In the genomic region with DNA sequence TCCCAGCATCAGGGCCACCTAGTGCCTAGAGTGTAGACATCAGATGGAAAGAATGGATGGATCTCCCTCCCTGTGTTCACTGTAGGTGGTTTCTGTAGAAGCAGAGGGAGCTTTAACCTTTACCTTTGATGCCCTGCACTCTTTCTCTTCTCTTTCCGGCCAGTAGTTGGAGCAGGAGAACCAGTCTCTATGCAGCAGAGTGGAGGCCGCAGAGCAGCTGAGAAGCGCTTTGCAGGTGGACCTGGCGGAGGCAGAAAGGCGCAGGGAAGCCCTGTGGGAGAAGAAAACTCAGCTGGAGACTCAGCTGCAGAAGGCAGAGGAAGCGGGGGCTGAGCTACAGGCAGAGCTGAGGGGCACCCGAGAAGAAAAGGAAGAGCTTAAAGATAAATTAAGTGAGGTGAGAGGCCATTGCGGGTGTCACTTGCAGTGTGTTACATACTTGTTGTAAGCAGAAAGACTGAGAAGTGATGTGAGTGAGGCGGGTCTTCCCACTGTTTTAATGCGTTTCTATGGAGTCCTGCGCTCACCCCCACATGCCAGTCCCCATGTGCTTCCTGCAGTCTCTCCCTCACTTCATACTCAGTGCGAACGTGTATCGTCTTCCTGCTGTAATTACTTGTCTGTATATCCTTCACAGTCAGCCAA, we compare ENCODE assay signal across 19 mouse cellular contexts. TPM values are rescaled to one million over a fixed set of nuclear protein-coding genes. Genes with fewer than 3 reads are reported as not detected.
DNase-seq lines count a peak whose midpoint lies in the region; ATAC-seq and TF ChIP-seq lines count a peak whose summit lies in the region.
"Had no signal": no experiment of that assay in that cellular context is flagged by ENCODE, and none has a peak within 500 bp of the region (broad histone marks: within the 10 kb centered on the region; RNA-seq: fewer than 3 reads in every experiment).

No protein-coding gene starts in this region.

- H3K4me2 ChIP-seq in midbrain, postnatal 0 days (ENCODE audit: low read depth, low read length, poor library complexity, severe bottlenecking), result no peak overlapping the region
- H3K4me2 ChIP-seq in midbrain, embryonic 16.5 days (ENCODE audit: low read length), result no peak overlapping the region
- H3K4me2 ChIP-seq: embryonic facial prominence, embryonic 13.5 days; forebrain, embryonic 13.5 days; heart, embryonic 15.5 days; hindbrain, embryonic 13.5 days had no signal

- whole genome bisulfite sequencing in midbrain, postnatal 0 days, result 86% methylated on average over 14 of the region's 14 CpGs
- WGBS in midbrain, embryonic 16.5 days, result 79% methylated on average over 14 of the region's 14 CpGs

- peaks cover 69% of the 10 kb centered on the region for H3K36me3 ChIP-seq in midbrain, postnatal 0 days (ENCODE audit: insufficient read depth, low read length)
- peaks cover 41% of the 10 kb centered on the region for H3K36me3 ChIP-seq in midbrain, embryonic 16.5 days (ENCODE audit: control insufficient read depth, insufficient read depth, low read length)

- peak; percentile 57; the same call in 1 of the 2 replicates for ATAC-seq in frontal cortex, adult (ENCODE audit: low TSS enrichment)
- no peak for ATAC-seq in midbrain, postnatal 0 days (ENCODE audit: low FRiP score)
- ATAC-seq in midbrain, embryonic 16.5 days, result no peak
- no peak for ATAC-seq in megakaryocyte progenitor cell, adult 5-6 weeks (replicated peaks; ENCODE audit: poor library complexity)
- ATAC-seq: forebrain, embryonic 13.5 days had no signal

- H3K9me3 ChIP-seq in midbrain, postnatal 0 days (ENCODE audit: low read length), result no peaks in the 10 kb centered on the region
- H3K9me3 ChIP-seq in midbrain, embryonic 16.5 days (replicated peaks; ENCODE audit: control insufficient read depth, low read length, poor library complexity, severe bottlenecking), result no peaks in the 10 kb centered on the region
- H3K9me3 ChIP-seq: embryonic facial prominence, embryonic 13.5 days; forebrain, embryonic 13.5 days; heart, embryonic 15.5 days; hindbrain, embryonic 13.5 days had no signal

- H3K4me1 ChIP-seq in midbrain, postnatal 0 days (ENCODE audit: insufficient read depth, low read length), result no peaks in the 10 kb centered on the region
- H3K4me1 ChIP-seq in midbrain, embryonic 16.5 days (ENCODE audit: control insufficient read depth, insufficient read depth, low read length), result no peaks in the 10 kb centered on the region
- H3K4me1 ChIP-seq: embryonic facial prominence, embryonic 13.5 days; forebrain, embryonic 13.5 days; heart, embryonic 15.5 days; hindbrain, embryonic 13.5 days had no signal

- H3K27ac ChIP-seq in midbrain, postnatal 0 days (ENCODE audit: low read depth, low read length), result no peak overlapping the region
- H3K27ac ChIP-seq in midbrain, embryonic 16.5 days (ENCODE audit: low read length), result no peak overlapping the region
- H3K27ac ChIP-seq: embryonic facial prominence, embryonic 13.5 days; forebrain, embryonic 13.5 days; heart, embryonic 15.5 days; hindbrain, embryonic 13.5 days had no signal

- H3K9ac ChIP-seq in midbrain, postnatal 0 days (replicated peaks; ENCODE audit: low read length, poor library complexity, severe bottlenecking), result no peak overlapping the region
- H3K9ac ChIP-seq in midbrain, embryonic 16.5 days (ENCODE audit: low read depth, low read length), result no peak overlapping the region
- H3K9ac ChIP-seq: embryonic facial prominence, embryonic 13.5 days; forebrain, embryonic 13.5 days; heart, embryonic 15.5 days; hindbrain, embryonic 13.5 days had no signal

- no peak for DNase-seq in frontal cortex, postnatal 10 days (ENCODE audit: low spot score in 2 of 2)
- no peak for DNase-seq in midbrain, postnatal 0 days (ENCODE audit: low spot score)
- peak; percentile 30 for DNase-seq in naive thymus-derived CD4-positive, alpha-beta T cell, adult 2 months (ENCODE audit: low read depth)
- DNase-seq in thymus, postnatal 25 days, result peak; percentile 75
- DNase-seq in lung, postnatal 36 days, result no peak
- DNase-seq: cerebellum, postnatal 36 days; gastrocnemius, postnatal 25 days; lung, adult 18-20 months had no signal

- peak; percentile 40 for TF ChIP-seq CTCF in midbrain, postnatal 0 days (IDR thresholded peaks at IDR 0.05)

- H3K4me3 ChIP-seq in midbrain, postnatal 0 days (ENCODE audit: low read depth, low read length), result no peak overlapping the region
- H3K4me3 ChIP-seq in midbrain, embryonic 16.5 days (ENCODE audit: low read depth, low read length), result no peak overlapping the region
- H3K4me3 ChIP-seq: embryonic facial prominence, embryonic 13.5 days; forebrain, embryonic 13.5 days; heart, embryonic 15.5 days; hindbrain, embryonic 13.5 days had no signal

- H3K27me3 ChIP-seq in midbrain, postnatal 0 days (ENCODE audit: insufficient read depth, low read length), result no peaks in the 10 kb centered on the region
- no peaks in the 10 kb centered on the region for H3K27me3 ChIP-seq in midbrain, embryonic 16.5 days (ENCODE audit: control insufficient read depth, insufficient read depth, low read depth, low read length)
- H3K27me3 ChIP-seq: embryonic facial prominence, embryonic 13.5 days; forebrain, embryonic 13.5 days; heart, embryonic 15.5 days; hindbrain, embryonic 13.5 days had no signal

RNA-seq across cellular contexts. Expression of gene Cep250, which starts 18.0 kb away (rescaled TPM):
- 14.1 and 19.2 TPM in 2 replicates for total RNA-seq in midbrain, postnatal 0 days (2014; rRNA removed)
- 8.7 and 10.1 TPM in 2 replicates for polyA plus RNA-seq in midbrain, postnatal 0 days (2015; fragmentation: Nextera tagmentation; extraction: Ambion mirVana)
- polyA plus RNA-seq in midbrain, embryonic 16.5 days (2015; fragmentation: Nextera tagmentation; extraction: Ambion mirVana), result 13.3 and 13.7 TPM in 2 replicates
- total RNA-seq in megakaryocyte progenitor cell, adult 5-6 weeks (2015), result 9.6 and 12.7 TPM in 2 replicates
- total RNA-seq in megakaryocyte progenitor cell, adult 5-6 weeks (2017), result 30.7 and 44.6 TPM in 2 replicates

RNA-seq across cellular contexts. Expression of gene Gdf5, which starts 29.0 kb away (rescaled TPM):
- total RNA-seq in midbrain, postnatal 0 days (2014; rRNA removed), result 1.5 and 2.0 TPM in 2 replicates
- 0.69 and 1.2 TPM in 2 replicates for polyA plus RNA-seq in midbrain, postnatal 0 days (2015; fragmentation: Nextera tagmentation; extraction: Ambion mirVana)
- polyA plus RNA-seq in midbrain, embryonic 16.5 days (2015; fragmentation: Nextera tagmentation; extraction: Ambion mirVana), result 0.95 and 1.8 TPM in 2 replicates
- total RNA-seq in megakaryocyte progenitor cell, adult 5-6 weeks (2015), result not detected in 2 replicates
- not detected in 2 replicates for total RNA-seq in megakaryocyte progenitor cell, adult 5-6 weeks (2017)
- total RNA-seq: gastrocnemius, postnatal 25 days had no signal

RNA-seq across cellular contexts. Expression of gene 6430550D23Rik, which starts 33.6 kb away (rescaled TPM):
- 0.44 and 1.0 TPM in 2 replicates for total RNA-seq in midbrain, postnatal 0 days (2014; rRNA removed)
- 0.27 and 0.75 TPM in 2 replicates for polyA plus RNA-seq in midbrain, postnatal 0 days (2015; fragmentation: Nextera tagmentation; extraction: Ambion mirVana)
- polyA plus RNA-seq in midbrain, embryonic 16.5 days (2015; fragmentation: Nextera tagmentation; extraction: Ambion mirVana), result 1.2 and 1.3 TPM in 2 replicates
- 0.10 and 0.74 TPM in 2 replicates for total RNA-seq in megakaryocyte progenitor cell, adult 5-6 weeks (2015)
- total RNA-seq in megakaryocyte progenitor cell, adult 5-6 weeks (2017), result 0.20 and 0.92 TPM in 2 replicates

RNA-seq across cellular contexts. Expression of gene Ergic3, which starts 33.6 kb away (rescaled TPM):
- total RNA-seq in midbrain, postnatal 0 days (2014; rRNA removed), result 280 and 284 TPM in 2 replicates
- polyA plus RNA-seq in midbrain, postnatal 0 days (2015; fragmentation: Nextera tagmentation; extraction: Ambion mirVana), result 467 and 547 TPM in 2 replicates
- polyA plus RNA-seq in midbrain, embryonic 16.5 days (2015; fragmentation: Nextera tagmentation; extraction: Ambion mirVana), result 407 and 448 TPM in 2 replicates
- total RNA-seq in megakaryocyte progenitor cell, adult 5-6 weeks (2015), result 206 and 246 TPM in 2 replicates
- total RNA-seq in megakaryocyte progenitor cell, adult 5-6 weeks (2017), result 65.3 and 76.8 TPM in 2 replicates

RNA-seq across cellular contexts. Expression of gene Gm15557, which starts 33.7 kb away (rescaled TPM):
- not detected in 2 replicates for total RNA-seq in midbrain, postnatal 0 days (2014; rRNA removed)
- polyA plus RNA-seq in midbrain, postnatal 0 days (2015; fragmentation: Nextera tagmentation; extraction: Ambion mirVana), result not detected in 2 replicates
- not detected in 2 replicates for polyA plus RNA-seq in midbrain, embryonic 16.5 days (2015; fragmentation: Nextera tagmentation; extraction: Ambion mirVana)
- total RNA-seq in megakaryocyte progenitor cell, adult 5-6 weeks (2015), result not detected in 2 replicates
- not detected in 2 replicates for total RNA-seq in megakaryocyte progenitor cell, adult 5-6 weeks (2017)
- total RNA-seq: gastrocnemius, postnatal 25 days; layer of hippocampus, postnatal 14 days; left cerebral cortex, postnatal 36 days had no signal
- polyA plus RNA-seq: embryonic facial prominence, embryonic 13.5 days; forebrain, embryonic 13.5 days; heart, embryonic 15.5 days; kidney, embryonic 14.5 days; stomach, embryonic 14.5 days had no signal

Comparison
In these comparisons a context has a peak if more than half of its experiments do, and no peak if none do; other contexts are left out.
1. DNase-seq: peak in naive thymus-derived CD4-positive, alpha-beta T cell, adult 2 months (single experiment) and thymus, postnatal 25 days (single experiment); none in frontal cortex, postnatal 10 days (0 of 2), midbrain, postnatal 0 days (single experiment) and lung, postnatal 36 days (single experiment).